Mouse (Mus musculus): ENCODE measurements around the gene Nmbr. TPM values are rescaled to one million over a fixed set of nuclear protein-coding genes. Genes with fewer than 3 reads are reported as not detected.

Gene Nmbr
- polyA plus RNA-seq, 1 experiment, result 1.3 TPM

DNA sequence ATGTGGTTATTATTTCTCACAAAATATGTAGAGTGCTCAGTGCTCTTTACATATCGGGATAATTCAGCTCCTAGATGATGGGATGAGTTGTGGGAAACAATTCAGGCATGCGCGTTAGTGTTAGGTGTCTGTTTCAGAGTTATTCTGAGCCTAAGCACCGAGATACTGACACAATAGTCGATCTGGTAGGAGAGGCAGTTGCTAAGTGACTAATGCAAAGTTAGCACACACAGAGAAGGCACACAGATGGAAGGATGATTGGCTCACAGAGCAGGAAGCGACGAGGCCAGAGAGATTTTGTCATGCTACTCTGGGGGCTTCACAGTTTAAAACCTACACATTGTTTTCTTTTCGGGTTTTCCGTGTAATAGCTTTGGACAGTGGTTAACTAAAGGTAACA is 20.3 kb downstream of the Nmbr start:
- no peak overlapping the region for H3K4me3 ChIP-seq (ENCODE audit: insufficient read depth, low read length)
- TF ChIP-seq CTCF (IDR thresholded peaks at IDR 0.05; ENCODE audit: extremely low read depth, insufficient read depth, low read length) (no peak), POLR2A (IDR thresholded peaks at IDR 0.05; ENCODE audit: extremely low read depth, insufficient read depth, low read length) (no peak)
- H3K4me1 ChIP-seq (ENCODE audit: control insufficient read depth, insufficient read depth, low read length), result no peaks in the 10 kb centered on the region
- H3K27ac ChIP-seq (ENCODE audit: insufficient read depth, low read length), result no peak overlapping the region

DNA sequence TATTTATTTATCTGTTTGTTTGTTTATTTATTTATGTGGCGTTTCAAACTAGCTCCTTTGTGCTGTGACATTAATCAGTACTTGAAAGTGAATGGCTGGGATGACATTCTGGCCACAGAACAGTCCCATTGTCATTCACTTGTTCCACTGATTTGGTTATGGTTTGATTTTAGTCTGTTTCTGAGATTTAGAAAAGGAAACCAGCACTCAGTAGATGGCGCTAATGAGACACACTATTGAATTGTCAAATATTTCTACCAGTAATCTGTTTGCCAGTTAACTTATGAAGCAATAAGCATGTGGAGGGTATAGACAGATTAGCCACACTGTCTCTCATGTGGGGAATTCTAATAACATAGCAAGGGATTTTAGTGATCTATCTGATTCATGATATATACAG is 28.9 kb downstream of the Nmbr start:
- TF ChIP-seq POLR2A (IDR thresholded peaks at IDR 0.05; ENCODE audit: extremely low read depth, insufficient read depth, low read length) (no peak), CTCF (IDR thresholded peaks at IDR 0.05; ENCODE audit: extremely low read depth, insufficient read depth, low read length) (no peak)
- H3K4me3 ChIP-seq (ENCODE audit: insufficient read depth, low read length), result no peak overlapping the region
- no peak overlapping the region for H3K27ac ChIP-seq (ENCODE audit: insufficient read depth, low read length)
- no peaks in the 10 kb centered on the region for H3K4me1 ChIP-seq (ENCODE audit: control insufficient read depth, insufficient read depth, low read length)

DNA sequence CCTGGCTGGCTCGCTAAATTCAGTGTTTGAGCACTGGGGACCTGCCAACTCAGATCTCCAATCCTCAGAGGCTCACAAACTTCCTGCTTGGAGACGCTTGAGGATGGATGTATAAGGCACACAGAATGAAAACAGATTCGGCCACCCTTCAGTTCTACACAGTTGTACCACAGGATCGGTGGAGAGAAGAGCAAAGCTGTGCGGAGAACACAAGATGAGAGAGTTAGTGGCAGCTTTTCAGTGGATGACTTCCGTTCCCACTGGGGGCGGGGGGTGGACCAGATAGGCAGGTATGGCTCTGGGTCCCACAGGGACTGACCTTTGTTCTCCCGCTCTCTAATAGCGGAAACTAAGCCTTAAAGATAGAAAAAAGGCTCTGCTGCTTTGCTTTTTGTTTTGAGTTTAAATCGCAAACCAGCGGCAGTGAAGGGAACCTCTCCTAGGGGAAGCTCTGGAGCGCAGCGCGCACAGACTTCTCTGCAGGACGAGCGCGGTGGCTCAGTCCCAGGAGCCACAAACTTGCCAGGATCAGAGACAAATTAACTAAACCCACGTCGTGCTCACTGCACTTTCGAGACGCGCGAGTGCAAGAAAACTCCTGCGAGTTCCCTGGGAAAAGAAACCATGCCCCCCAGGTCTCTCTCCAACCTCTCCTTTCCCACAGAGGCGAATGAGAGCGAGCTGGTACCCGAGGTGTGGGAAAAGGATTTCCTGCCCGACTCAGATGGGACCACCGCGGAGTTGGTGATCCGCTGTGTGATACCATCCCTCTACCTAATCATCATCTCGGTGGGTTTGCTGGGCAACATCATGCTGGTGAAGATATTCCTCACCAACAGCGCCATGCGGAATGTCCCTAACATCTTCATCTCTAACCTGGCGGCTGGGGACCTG is 54.5 kb downstream of the Nmbr start:
- TF ChIP-seq CTCF (IDR thresholded peaks at IDR 0.05; ENCODE audit: extremely low read depth, insufficient read depth, low read length) (no peak), POLR2A (IDR thresholded peaks at IDR 0.05; ENCODE audit: extremely low read depth, insufficient read depth, low read length) (no peak)
- H3K4me3 ChIP-seq (ENCODE audit: insufficient read depth, low read length), result peak overlapping the region; percentile 25
- no peak overlapping the region for H3K27ac ChIP-seq (ENCODE audit: insufficient read depth, low read length)
- H3K4me1 ChIP-seq (ENCODE audit: control insufficient read depth, insufficient read depth, low read length), result no peaks in the 10 kb centered on the region

DNA sequence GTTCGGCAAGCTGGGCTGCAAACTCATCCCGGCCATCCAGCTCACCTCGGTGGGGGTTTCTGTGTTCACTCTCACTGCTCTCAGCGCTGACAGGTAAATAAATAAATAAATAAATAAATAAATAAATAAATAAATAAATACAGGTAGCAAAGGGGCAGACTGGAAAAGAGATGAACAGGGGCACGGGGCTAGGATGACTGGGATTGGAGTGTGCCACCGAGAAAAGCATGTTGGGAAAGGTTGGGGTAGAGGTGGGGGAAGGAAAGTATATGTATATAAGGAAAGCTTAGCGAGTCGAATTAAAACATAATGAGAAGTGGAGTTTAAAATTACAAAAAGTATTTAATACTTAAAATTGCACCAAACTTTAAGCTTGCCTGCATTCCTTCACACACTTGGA is 55.2 kb downstream of the Nmbr start:
- Histone ChIP-seq H3K27ac (ENCODE audit: insufficient read depth, low read length) (no peak overlapping the region), H3K4me1 (ENCODE audit: control insufficient read depth, insufficient read depth, low read length) (no peaks in the 10 kb centered on the region), H3K4me3 (ENCODE audit: insufficient read depth, low read length) (peak overlapping the region; percentile 25)
- TF ChIP-seq POLR2A (IDR thresholded peaks at IDR 0.05; ENCODE audit: extremely low read depth, insufficient read depth, low read length), result no peak
- no peak for TF ChIP-seq CTCF (IDR thresholded peaks at IDR 0.05; ENCODE audit: extremely low read depth, insufficient read depth, low read length)

- no peaks in the 10 kb centered on the region for H3K4me1 ChIP-seq (ENCODE audit: control insufficient read depth, insufficient read depth, low read length)
- H3K4me3 ChIP-seq (ENCODE audit: insufficient read depth, low read length), result no peak overlapping the region
- no peak for TF ChIP-seq CTCF (IDR thresholded peaks at IDR 0.05; ENCODE audit: extremely low read depth, insufficient read depth, low read length)
- no peak for TF ChIP-seq POLR2A (IDR thresholded peaks at IDR 0.05; ENCODE audit: extremely low read depth, insufficient read depth, low read length)
- H3K27ac ChIP-seq (ENCODE audit: insufficient read depth, low read length), result no peak overlapping the region
These were observed 65.0 kb downstream of the Nmbr start for GRCm38 (mm10) chr10:14770227-14770910.

DNA sequence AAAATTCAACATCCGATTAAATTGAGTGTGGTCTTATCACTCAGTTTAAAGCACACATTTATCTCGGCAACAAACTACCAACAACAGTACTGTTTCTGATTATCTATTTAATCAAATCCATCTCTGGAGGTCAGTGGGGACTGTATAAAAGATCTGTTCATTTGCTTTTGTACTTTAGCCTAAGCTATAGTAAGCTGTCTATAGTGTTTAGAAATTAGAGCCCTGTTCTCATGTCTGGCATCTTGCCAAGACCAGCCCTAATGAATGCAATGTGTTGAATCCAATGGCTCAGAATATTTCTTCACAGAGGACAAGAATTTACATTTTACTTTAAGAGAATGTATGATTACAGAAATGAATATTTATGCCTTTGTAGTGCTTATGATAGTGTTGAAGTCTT is 69.1 kb downstream of the Nmbr start:
- Histone ChIP-seq H3K27ac (ENCODE audit: insufficient read depth, low read length) (no peak overlapping the region), H3K4me3 (ENCODE audit: insufficient read depth, low read length) (no peak overlapping the region), H3K4me1 (ENCODE audit: control insufficient read depth, insufficient read depth, low read length) (no peaks in the 10 kb centered on the region)
- TF ChIP-seq POLR2A (IDR thresholded peaks at IDR 0.05; ENCODE audit: extremely low read depth, insufficient read depth, low read length), result no peak
- no peak for TF ChIP-seq CTCF (IDR thresholded peaks at IDR 0.05; ENCODE audit: extremely low read depth, insufficient read depth, low read length)

DNA sequence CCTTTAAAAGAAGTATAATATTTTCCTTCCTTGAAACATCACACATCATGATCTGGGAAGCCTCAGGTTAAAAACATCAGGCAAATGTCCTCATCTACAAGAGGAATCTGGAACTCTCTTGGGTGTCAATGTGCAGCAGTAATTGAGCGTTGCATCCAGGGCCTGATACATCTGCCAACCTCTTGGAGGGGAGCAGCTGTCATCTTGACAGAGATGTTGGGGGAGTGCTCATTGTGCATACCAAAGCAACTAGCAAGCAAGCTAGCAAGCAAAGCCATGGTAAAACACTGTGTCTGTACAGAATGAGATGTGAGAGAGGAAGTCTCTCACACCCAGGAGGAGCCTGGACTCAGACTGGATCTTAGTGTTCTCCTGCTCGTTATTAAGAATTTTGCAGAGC is 84.6 kb downstream of the Nmbr start:
- no peak overlapping the region for H3K27ac ChIP-seq (ENCODE audit: insufficient read depth, low read length)
- no peak for TF ChIP-seq POLR2A (IDR thresholded peaks at IDR 0.05; ENCODE audit: extremely low read depth, insufficient read depth, low read length)
- TF ChIP-seq CTCF (IDR thresholded peaks at IDR 0.05; ENCODE audit: extremely low read depth, insufficient read depth, low read length), result no peak
- no peaks in the 10 kb centered on the region; the same call in 1 of the 2 replicates for H3K4me1 ChIP-seq (ENCODE audit: control insufficient read depth, insufficient read depth, low read length)
- no peak overlapping the region for H3K4me3 ChIP-seq (ENCODE audit: insufficient read depth, low read length)

DNA sequence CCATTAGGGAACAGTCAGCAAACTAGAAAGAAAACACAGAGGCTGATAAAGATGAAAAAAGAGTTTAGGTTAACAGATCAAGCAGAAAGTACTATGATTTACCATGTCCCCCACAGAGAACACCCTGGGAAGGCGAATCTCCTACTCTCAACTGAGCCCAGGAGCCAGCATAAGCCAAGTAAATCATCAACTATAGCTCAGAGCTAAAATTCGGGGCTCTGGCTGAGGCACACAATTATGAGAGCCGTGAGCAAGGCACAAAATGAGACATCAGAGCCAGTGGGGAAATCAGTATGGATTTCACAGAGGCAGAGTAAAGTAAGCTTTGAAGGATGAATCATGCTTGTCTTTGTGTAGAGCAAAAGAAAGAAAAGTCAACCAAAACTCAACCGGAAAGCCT is 111.6 kb downstream of the Nmbr start:
- Histone ChIP-seq H3K27ac (ENCODE audit: insufficient read depth, low read length) (no peak overlapping the region), H3K4me3 (ENCODE audit: insufficient read depth, low read length) (no peak overlapping the region), H3K4me1 (ENCODE audit: control insufficient read depth, insufficient read depth, low read length) (no peaks in the 10 kb centered on the region)
- TF ChIP-seq CTCF (IDR thresholded peaks at IDR 0.05; ENCODE audit: extremely low read depth, insufficient read depth, low read length) (no peak), POLR2A (IDR thresholded peaks at IDR 0.05; ENCODE audit: extremely low read depth, insufficient read depth, low read length) (no peak)

Other genes starting within 250 kb of the Nmbr start
- 1.9 and 2.2 TPM in 2 replicates for gene Adgrg6, start 159.9 kb upstream of the Nmbr start, polyA plus RNA-seq (2012; rRNA removed)
- gene Vta1, start within 50 bp of the Nmbr start, polyA plus RNA-seq (2012; rRNA removed), result 83.6 and 89.5 TPM in 2 replicates
- gene Gje1, start 12.6 kb downstream of the Nmbr start, polyA plus RNA-seq (2012; rRNA removed), result not detected in 2 replicates